Mouse (Mus musculus) heart, embryonic 11.5 days (tissue): Measurements from ENCODE around the gene Elmo3. TPM values are rescaled to one million over a fixed set of nuclear protein-coding genes. Genes with fewer than 3 reads are reported as not detected.

Experiments used
- ATAC-seq: fragments of 200-750 bp; cut with Nextera tagmentation; replicated peaks from 2 replicates; pipeline ENCODE4 v1.8.0; 2017; ENCODE audit warnings: moderate library complexity; ENCODE audit not compliant: insufficient number of reproducible peaks, low FRiP score, low TSS enrichment
- H3K27ac ChIP-seq: fragments of 300-500 bp; sonication (generic); 2 replicates; pipeline ENCODE4 v1.5.1; 2014; ENCODE audit warnings: mild to moderate bottlenecking, low read depth, low read length
- H3K27me3 ChIP-seq: fragments of 300-500 bp; sonication (generic); 2 replicates; pipeline ENCODE4 v1.6.1; 2014; ENCODE audit warnings: mild to moderate bottlenecking, low read length, mixed read lengths; ENCODE audit not compliant: control insufficient read depth, insufficient read depth
- H3K36me3 ChIP-seq: fragments of 300-500 bp; sonication (generic); 2 replicates; pipeline ENCODE4 v1.6.1; 2014; ENCODE audit warnings: mild to moderate bottlenecking, low read length, moderate library complexity, mixed read lengths; ENCODE audit not compliant: control insufficient read depth, insufficient read depth
- H3K4me1 ChIP-seq: fragments of 300-500 bp; sonication (generic); 2 replicates; pipeline ENCODE4 v1.6.1; 2014; ENCODE audit warnings: low read length; ENCODE audit not compliant: control insufficient read depth, insufficient read depth
- H3K4me2 ChIP-seq: fragments of 300-500 bp; sonication (generic); 2 replicates; pipeline ENCODE4 v1.6.1; 2014; ENCODE audit warnings: mild to moderate bottlenecking, moderate library complexity
- H3K4me3 ChIP-seq: fragments of 300-500 bp; sonication (generic); 2 replicates; pipeline ENCODE4 v1.5.1; 2014; ENCODE audit warnings: low read depth, low read length
- H3K9ac ChIP-seq: fragments of 300-500 bp; sonication (generic); 2 replicates; pipeline ENCODE4 v1.6.1; 2014; ENCODE audit warnings: mild to moderate bottlenecking, low read depth, low read length, moderate library complexity
- H3K9me3 ChIP-seq: fragments of 300-500 bp; sonication (generic); replicated peaks from 2 replicates; pipeline ENCODE4 v1.6.1; 2016; ENCODE audit warnings: low read length; ENCODE audit not compliant: control insufficient read depth
- WGBS: fragments of 180-500 bp; shearing (Covaris S2); extraction: QIAGEN DNeasy Blood & Tissue Kit; methylation state at CpG from one replicate; pipeline ENCODE4 v1.1.7; 2014; ENCODE audit not compliant: insufficient replicate concordance; 5-methylcytosine and 5-hydroxymethylcytosine counted together
- polyA plus RNA-seq: library from polyadenylated mRNA; unstranded; fragments of >200 nt; fragmentation: Nextera tagmentation; extraction: Ambion mirVana; gene quantifications from 2 replicates; pipeline ENCODE4 v1.2.1, GENCODE M21; 2014

Gene Elmo3
- polyA plus RNA-seq, 1 experiment from 2014 or later = 4.2 TPM

DNA sequence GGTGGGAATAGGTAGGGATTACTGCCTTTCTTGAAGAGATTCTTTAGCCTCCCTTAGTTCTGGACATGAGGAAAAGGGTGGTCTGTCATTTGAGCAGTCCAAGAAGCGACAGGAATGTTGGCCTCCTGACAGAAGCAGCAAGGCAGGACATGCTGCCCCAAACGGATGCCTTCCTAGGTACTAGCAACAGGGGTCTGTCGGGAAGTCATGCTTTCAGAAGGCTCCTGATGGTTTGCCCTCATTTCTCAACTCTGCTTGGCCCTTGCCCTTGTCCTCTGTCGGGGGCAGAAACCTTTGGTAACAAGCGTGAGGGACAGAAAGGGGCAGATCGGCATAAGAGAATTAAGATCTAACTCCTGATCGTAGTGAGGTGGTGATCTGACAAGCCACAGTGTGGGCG, 4.7 kb downstream of the Elmo3 start:
- Histone ChIP-seq H3K9ac (no peak overlapping the region), H3K4me3 (no peak overlapping the region), H3K36me3 (peaks cover 18% of the 10 kb centered on the region), H3K27ac (no peak overlapping the region), H3K27me3 (no peaks in the 10 kb centered on the region), H3K9me3 (no peaks in the 10 kb centered on the region), H3K4me1 (peaks cover 17% of the 10 kb centered on the region), H3K4me2 (no peak overlapping the region)
- WGBS = 86% methylated on average over 8 of the region's 8 CpGs
- no peak for ATAC-seq

DNA sequence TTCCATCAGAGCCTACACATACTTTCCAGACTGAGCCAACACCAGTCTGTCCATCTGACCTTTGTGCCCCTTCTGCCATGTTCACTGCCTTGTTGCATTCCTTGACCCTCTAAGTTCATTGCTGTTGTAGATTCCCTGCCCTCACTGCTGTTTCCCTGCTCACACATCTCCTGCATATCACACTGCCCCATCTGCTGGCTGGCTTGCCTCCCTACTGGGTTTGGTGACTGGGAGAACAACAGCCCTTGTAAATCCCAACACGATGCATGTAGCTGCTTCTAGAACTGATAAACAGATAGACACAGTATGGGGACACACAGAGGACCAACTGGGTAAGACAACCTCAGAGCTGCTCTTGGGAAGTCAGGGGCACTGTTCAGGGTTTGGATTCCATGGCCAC, 6.3 kb downstream of the Elmo3 start:
- no peak for ATAC-seq
- Histone ChIP-seq H3K4me3 (no peak overlapping the region), H3K9me3 (no peaks in the 10 kb centered on the region), H3K9ac (no peak overlapping the region), H3K4me2 (no peak overlapping the region), H3K27ac (no peak overlapping the region), H3K27me3 (no peaks in the 10 kb centered on the region), H3K36me3 (peaks cover 25% of the 10 kb centered on the region), H3K4me1 (peaks cover 4% of the 10 kb centered on the region; the same call in 1 of the 2 replicates)
- 61% methylated on average over 1 of the region's 1 CpGs for whole genome bisulfite sequencing

DNA sequence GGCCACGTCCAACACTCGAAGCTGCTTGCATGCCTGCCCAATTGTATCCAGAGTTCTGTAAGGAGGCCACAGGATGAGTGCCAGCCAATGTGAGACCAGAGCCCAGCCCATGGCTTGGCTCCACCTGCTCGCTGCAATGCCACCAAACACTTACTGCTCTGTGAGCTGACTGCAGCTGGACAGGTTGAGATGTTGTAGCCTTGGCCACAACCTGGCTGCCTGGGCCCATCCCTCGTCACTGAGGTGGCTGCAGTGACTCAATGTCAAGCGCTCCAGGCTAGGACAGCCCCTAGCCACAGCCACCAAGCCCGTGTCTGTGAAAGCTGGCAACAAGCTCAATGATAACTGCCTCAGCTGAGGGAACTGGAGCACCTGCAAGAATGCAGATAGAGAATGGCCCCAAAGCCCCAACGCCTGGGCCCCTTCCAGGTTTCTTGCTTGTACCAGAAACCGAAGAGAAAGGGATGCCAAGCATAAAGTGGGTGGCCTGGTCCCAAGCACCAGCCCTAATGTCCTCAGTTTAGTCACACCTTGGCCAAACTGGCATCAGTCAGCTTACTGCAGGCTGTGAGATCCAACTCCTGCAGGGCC, 7.6 kb downstream of the Elmo3 start:
- Histone ChIP-seq H3K4me1 (peaks cover 4% of the 10 kb centered on the region; the same call in 1 of the 2 replicates), H3K36me3 (peaks cover 27% of the 10 kb centered on the region), H3K9me3 (no peaks in the 10 kb centered on the region), H3K27me3 (no peaks in the 10 kb centered on the region), H3K4me2 (no peak overlapping the region), H3K4me3 (no peak overlapping the region), H3K27ac (no peak overlapping the region), H3K9ac (no peak overlapping the region)
- ATAC-seq = 0 out of 2 replicates have a peak, but pooled peaks have one; percentile 9
- 80% methylated on average over 8 of the region's 8 CpGs for WGBS

DNA sequence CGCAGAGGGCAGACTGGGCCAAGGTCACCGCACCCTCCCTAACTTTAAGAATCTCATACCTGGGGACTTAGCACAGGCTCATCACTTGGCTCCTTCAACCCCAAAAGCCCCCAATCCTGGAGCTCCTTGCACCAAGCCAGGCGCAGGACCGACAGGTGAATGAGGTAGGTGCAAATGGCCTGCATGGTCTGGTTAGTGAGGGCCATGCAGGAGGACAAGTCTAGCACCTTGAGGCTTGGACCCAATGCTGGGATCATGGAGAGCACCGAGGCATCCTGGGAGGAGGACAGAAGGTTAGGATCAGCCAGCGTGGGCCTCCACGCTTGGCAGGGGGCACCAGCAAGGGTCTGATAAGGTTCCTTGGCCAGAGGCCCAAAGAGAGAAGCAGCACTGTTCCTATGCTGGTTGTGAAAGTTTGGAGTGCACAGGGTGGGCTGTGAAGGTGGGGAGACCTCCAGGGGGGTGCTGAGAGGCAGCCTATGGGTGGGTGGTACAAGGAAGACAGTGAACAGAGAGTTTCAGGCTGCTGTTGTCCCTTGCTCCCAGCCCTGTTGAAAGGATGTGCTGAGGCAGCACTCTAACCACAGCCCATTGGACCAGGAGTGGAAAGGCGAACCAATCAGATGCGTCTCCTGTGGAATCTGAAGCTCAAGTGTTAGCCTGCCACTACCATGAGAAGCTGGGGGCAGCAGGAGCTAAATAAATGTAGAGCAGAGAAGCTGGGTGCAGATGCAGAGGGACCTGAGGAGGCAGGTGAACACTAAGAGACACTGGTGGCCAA, 8.4 kb downstream of the Elmo3 start:
- Histone ChIP-seq H3K4me1 (peaks cover 4% of the 10 kb centered on the region; the same call in 1 of the 2 replicates), H3K36me3 (peaks cover 26% of the 10 kb centered on the region), H3K4me3 (no peak overlapping the region), H3K9ac (no peak overlapping the region), H3K4me2 (no peak overlapping the region), H3K9me3 (no peaks in the 10 kb centered on the region), H3K27ac (no peak overlapping the region), H3K27me3 (no peaks in the 10 kb centered on the region)
- 61% methylated on average over 9 of the region's 9 CpGs for WGBS
- ATAC-seq = no peak

DNA sequence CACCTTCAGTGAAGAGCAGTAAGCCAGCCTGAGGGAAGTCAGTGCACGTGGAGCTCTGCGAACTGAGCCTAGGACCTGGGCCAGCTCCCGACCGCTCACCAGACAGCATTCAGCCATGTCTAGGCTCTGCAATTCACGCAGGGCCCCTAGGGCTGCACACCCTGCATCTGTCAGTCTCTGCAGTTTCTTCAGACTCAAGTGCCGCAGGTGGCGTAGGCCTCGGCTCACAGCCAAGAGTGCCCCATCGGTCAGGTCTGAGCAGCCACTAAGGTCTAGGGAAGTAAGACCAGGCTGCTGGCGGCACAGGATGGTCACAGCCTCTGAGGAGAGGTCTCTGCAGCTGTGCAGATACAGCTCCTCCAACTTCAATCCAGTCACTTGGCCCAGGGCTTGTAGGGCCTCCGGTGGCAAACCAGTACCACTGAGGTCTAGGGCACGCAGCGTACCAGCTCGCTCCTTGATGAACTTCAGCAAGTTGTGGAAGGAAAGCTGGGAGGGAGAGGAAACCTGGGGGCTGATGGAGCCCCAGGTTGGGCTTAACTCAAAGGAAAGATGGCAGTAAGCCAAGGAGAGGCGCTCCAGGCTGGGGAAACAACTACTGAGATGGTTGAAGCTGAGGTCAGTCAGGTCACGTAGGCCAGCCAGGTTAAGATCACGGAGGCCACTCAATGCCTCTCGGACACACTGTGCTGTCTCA, 9.8 kb downstream of the Elmo3 start:
- no peak overlapping the region for H3K9ac ChIP-seq
- peaks cover 28% of the 10 kb centered on the region for H3K36me3 ChIP-seq
- H3K27me3 ChIP-seq = no peaks in the 10 kb centered on the region
- peaks cover 4% of the 10 kb centered on the region; the same call in 1 of the 2 replicates for H3K4me1 ChIP-seq
- ATAC-seq = no peak
- no peak overlapping the region for H3K27ac ChIP-seq
- H3K4me2 ChIP-seq = no peak overlapping the region
- H3K9me3 ChIP-seq = no peaks in the 10 kb centered on the region
- no peak overlapping the region for H3K4me3 ChIP-seq
- 90% methylated on average over 18 of the region's 18 CpGs for WGBS

DNA sequence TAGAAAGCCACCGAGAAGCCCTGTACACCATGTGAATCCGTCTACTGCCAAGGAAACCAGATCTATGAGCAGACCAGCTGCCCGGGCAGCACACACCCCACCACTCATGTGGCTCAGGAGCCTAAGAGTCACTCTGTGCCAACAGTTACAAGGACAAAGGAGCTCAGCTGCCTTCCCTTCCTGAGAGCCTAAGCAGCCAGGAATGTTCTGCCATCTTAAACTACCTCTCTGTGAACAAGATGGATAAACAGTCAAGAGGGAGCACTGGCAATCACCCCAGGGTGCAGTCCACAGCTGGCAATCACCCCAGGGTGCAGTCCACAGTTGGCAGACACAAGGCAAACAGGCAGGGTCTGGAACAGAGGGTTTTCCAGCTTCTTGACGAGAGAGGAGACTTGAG, 12.5 kb downstream of the Elmo3 start:
- Histone ChIP-seq H3K4me3 (no peak overlapping the region), H3K36me3 (peaks cover 18% of the 10 kb centered on the region), H3K27ac (no peak overlapping the region), H3K9me3 (no peaks in the 10 kb centered on the region), H3K9ac (no peak overlapping the region), H3K4me2 (no peak overlapping the region), H3K27me3 (no peaks in the 10 kb centered on the region), H3K4me1 (peaks cover 4% of the 10 kb centered on the region; the same call in 1 of the 2 replicates)
- WGBS = 80% methylated on average over 4 of the region's 4 CpGs
- no peak for ATAC-seq

DNA sequence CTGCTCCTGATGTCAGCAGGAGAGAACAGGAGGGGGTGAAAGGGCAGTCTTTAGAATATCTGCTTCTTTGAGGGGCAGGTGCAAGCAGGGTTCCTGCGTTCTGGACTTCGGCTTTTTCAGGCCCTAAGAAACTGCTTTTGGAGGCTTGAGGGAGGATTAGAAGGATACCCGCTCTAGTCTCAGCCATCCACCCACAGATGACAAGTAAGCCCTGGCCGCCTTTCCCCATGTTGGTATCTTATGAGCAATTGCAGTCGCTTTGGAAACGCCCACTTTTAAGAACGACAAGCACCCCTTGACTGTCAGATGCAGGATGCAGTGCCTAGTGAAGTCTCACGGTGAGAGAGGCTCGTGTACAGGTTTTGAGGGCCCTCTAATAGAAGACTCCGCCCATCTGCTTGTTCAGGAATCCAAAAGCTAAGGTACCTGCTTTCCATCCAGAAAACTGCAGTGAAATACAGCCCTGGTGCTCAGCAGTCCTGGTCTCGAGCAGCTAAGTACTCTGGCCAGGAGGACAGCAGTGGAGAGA, 13.3 kb downstream of the Elmo3 start:
- 78% methylated on average over 11 of the region's 11 CpGs for WGBS
- H3K27me3 ChIP-seq = no peaks in the 10 kb centered on the region
- no peak overlapping the region for H3K4me3 ChIP-seq
- peaks cover 16% of the 10 kb centered on the region for H3K36me3 ChIP-seq
- no peak overlapping the region for H3K9ac ChIP-seq
- no peak for ATAC-seq
- peaks cover 2% of the 10 kb centered on the region; the same call in 1 of the 2 replicates for H3K4me1 ChIP-seq
- H3K4me2 ChIP-seq = no peak overlapping the region
- H3K27ac ChIP-seq = no peak overlapping the region
- no peaks in the 10 kb centered on the region for H3K9me3 ChIP-seq

DNA sequence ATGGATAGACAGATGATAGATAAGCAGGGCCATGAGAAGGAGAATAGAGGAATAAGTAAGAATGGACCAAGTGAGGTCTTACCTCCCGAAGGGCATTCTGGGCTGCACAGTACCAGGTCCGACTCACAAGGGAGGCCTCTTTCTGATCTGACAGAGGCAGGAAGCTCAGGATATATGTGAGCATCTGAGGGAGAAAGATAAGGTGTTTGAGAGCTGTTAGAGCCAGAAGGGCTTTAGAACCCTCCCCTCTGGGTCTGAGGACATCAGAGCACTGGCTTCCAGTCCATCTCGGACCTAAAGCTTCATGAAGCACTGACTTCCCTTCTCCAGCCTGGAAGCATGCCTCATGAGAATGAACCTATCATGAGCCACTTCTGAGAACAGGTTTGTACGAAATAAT, 17.8 kb downstream of the Elmo3 start:
- Histone ChIP-seq H3K36me3 (peaks cover 4% of the 10 kb centered on the region; the same call in 1 of the 2 replicates), H3K4me3 (no peak overlapping the region), H3K4me2 (no peak overlapping the region), H3K9me3 (no peaks in the 10 kb centered on the region), H3K4me1 (peaks cover 16% of the 10 kb centered on the region), H3K9ac (no peak overlapping the region), H3K27ac (no peak overlapping the region), H3K27me3 (no peaks in the 10 kb centered on the region)
- WGBS = 71% methylated on average over 4 of the region's 4 CpGs
- no peak for ATAC-seq
